Mouse (Mus musculus) liver, adult 2 months (tissue): ENCODE measurements at regions not wholly inside any gene's neighbourhood (a gene's known extent, or its start where the extent isn't known, plus 50 kb on each side); places are given as distances from the start of the nearest gene placed in this dataset.

Experiments used
- CTCF ChIP-seq: fragments of 200-500 bp; IDR thresholded peaks from 2 replicates; pipeline ENCODE4 v1.5.1; 2011; ENCODE audit warnings: low read depth, low read length, control low read depth
- POLR2A ChIP-seq: fragments of 200-500 bp; IDR thresholded peaks from 2 replicates; pipeline ENCODE4 v1.6.1; 2011; ENCODE audit warnings: low read length, control low read depth; ENCODE audit not compliant: insufficient read depth; ENCODE audit errors: extremely low read depth

DNA sequence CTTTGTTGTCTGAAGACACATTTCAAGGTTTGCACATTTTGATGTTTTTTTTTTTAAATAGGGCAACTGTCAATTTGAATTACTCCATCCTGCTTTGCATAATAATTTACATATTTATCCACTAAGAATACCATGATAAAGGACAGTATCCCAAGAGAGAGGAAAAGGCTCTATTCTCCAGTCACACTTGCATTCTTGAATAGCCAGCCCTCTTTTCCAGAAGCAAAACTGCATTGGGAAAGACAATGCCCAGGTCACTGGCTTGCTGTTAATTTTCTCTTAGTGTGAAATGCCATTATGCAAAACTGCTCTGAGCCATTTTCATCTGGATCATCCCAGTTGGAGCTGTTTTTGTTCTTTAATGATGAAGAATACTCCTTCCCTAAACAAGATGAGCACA, 234.7 kb downstream of the Rnd3 start:
- TF ChIP-seq POLR2A (no peak), CTCF (no peak)
